In the genomic region with DNA sequence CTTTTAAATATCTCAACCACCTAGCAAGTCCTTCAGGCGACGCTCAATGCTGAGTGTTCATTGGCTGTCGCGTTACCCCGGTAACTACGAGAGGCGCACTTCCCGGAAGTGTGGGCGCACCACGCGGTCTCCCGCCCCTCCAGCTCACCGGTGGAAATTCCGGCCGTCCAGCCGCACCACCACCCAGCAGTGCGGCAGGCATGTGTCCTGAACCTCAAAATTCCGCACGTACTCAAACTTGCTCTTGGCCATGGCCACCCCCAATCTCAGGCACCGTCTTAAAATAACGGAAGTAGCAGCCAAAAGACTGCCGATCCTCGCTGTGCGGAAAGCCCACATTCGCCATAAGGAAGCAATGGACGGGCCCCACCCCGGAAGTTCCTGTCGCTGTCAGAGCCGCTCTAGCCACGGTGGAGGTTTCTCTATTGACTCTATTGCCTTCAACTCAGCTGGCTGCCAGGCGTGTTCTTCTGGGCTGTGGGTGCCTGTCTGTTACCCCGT, we compare ENCODE assay signal across 8 mouse cellular contexts. TPM values are rescaled to one million over a fixed set of nuclear protein-coding genes. Genes with fewer than 3 reads are reported as not detected.
A peak's percentile ranks its signal among the peaks of the same experiment; 100 is the strongest.
DNase-seq lines count a peak whose midpoint lies in the region; ATAC-seq lines count a peak whose summit lies in the region.

A gene (minus strand): TSS at position 368 of the 501 bp plus-strand sequence.

- no peaks in the 10 kb centered on the region for H3K9me3 ChIP-seq in megakaryocyte, embryonic 14.5 days

- H3K4me3 ChIP-seq in megakaryocyte, embryonic 14.5 days (replicated peaks), result peak within 1 kb of the TSS; percentile 94

- DNase-seq in ZHBTc4 (ENCODE audit: low read depth, low spot score), result peak; percentile 96
- peak; percentile 85 to 86 for DNase-seq in gastrocnemius, adult 8-10 months (ENCODE audit: low spot score in 2 of 2)
- DNase-seq in hindlimb bud, embryonic 11.5 days (ENCODE audit: extremely low spot score, low read depth, low spot score), result peak; percentile 86
- peak; percentile 88 to 92 for DNase-seq in left cerebral cortex, adult 8-10 months (ENCODE audit: low spot score in 2 of 2)
- peak; percentile 93 to 94 for DNase-seq in right cerebral cortex, postnatal 10 days (ENCODE audit: low spot score in 2 of 2)
- DNase-seq in urinary bladder, postnatal 25 days (ENCODE audit: low spot score), result peak; percentile 83

- H3K4me1 ChIP-seq in megakaryocyte, embryonic 14.5 days, result peaks cover 17% of the 10 kb centered on the region

- peaks cover 26% of the 10 kb centered on the region for H3K36me3 ChIP-seq in megakaryocyte, embryonic 14.5 days (replicated peaks; ENCODE audit: low read length)

- peak; percentile 98 for ATAC-seq in common myeloid progenitor, adult 5-6 weeks (replicated peaks; ENCODE audit: low read depth, poor library complexity, severe bottlenecking)

- H3K27me3 ChIP-seq in megakaryocyte, embryonic 14.5 days (replicated peaks), result no peaks in the 10 kb centered on the region

RNA-seq across cellular contexts. Expression of the gene that starts here (rescaled TPM):
- 21.9 and 29.7 TPM in 2 replicates for total RNA-seq in common myeloid progenitor, adult 5-6 weeks (2017)
- 1 to 10 TPM; 2.2 to 3.7 (median 2.6) TPM for total RNA-seq in gastrocnemius, adult 8-10 months (2022)
- 10 to 100 TPM; 10.4 to 11.8 (median 11.4) TPM for total RNA-seq in left cerebral cortex, adult 8-10 months (2022)
- polyA plus RNA-seq in megakaryocyte, embryonic 14.5 days (2012; ENCODE audit: insufficient read depth, low replicate concordance), result 4.1 TPM in 1 of 2 replicates, not detected in the other

Comparison
In these comparisons a context has a peak if more than half of its experiments do, and no peak if none do; other contexts are left out.
1. Peak in every context shown above with its lines: DNase-seq, ATAC-seq and H3K4me3 ChIP-seq.